Mouse (Mus musculus) stomach, embryonic 15.5 days (tissue): ENCODE data around the gene Slamf1. TPM values are rescaled to one million over a fixed set of nuclear protein-coding genes. Genes with fewer than 3 reads are reported as not detected.
"Not testable (repeated sequence)": the region's sequence is repeated elsewhere in the genome, so short reads cannot be mapped to it uniquely, and the experiment has no call there.

Experiments used
- ATAC-seq: fragments of 200-750 bp; cut with Nextera tagmentation; 2 replicates; pipeline ENCODE4 v1.8.0; 2017; ENCODE audit warnings: low read depth, moderate number of reproducible peaks, moderate TSS enrichment; ENCODE audit not compliant: insufficient read depth, low FRiP score
- H3K27ac ChIP-seq: fragments of 300-500 bp; sonication (generic); 2 replicates; pipeline ENCODE4 v1.5.1; 2015; ENCODE audit warnings: mild to moderate bottlenecking, inconsistent platforms
- H3K27me3 ChIP-seq: fragments of 300-500 bp; sonication (generic); replicated peaks from 2 replicates; pipeline ENCODE4 v1.6.1; 2015; ENCODE audit warnings: inconsistent platforms
- H3K36me3 ChIP-seq: fragments of 300-500 bp; sonication (generic); 2 replicates; pipeline ENCODE4 v1.6.1; 2015; ENCODE audit warnings: inconsistent platforms
- H3K4me1 ChIP-seq: fragments of 300-500 bp; sonication (generic); 2 replicates; pipeline ENCODE4 v1.6.1; 2015; ENCODE audit warnings: inconsistent platforms
- H3K4me2 ChIP-seq: fragments of 300-500 bp; sonication (generic); 2 replicates; pipeline ENCODE4 v1.6.1; 2015; ENCODE audit warnings: mild to moderate bottlenecking, inconsistent platforms
- H3K4me3 ChIP-seq: fragments of 300-500 bp; sonication (generic); replicated peaks from 2 replicates; pipeline ENCODE4 v1.5.1; 2015; ENCODE audit warnings: inconsistent platforms
- H3K9ac ChIP-seq: fragments of 300-500 bp; sonication (generic); 2 replicates; pipeline ENCODE4 v1.6.1; 2015; ENCODE audit warnings: inconsistent platforms
- H3K9me3 ChIP-seq: fragments of 300-500 bp; sonication (generic); 2 replicates; pipeline ENCODE4 v1.6.1; 2016; ENCODE audit warnings: inconsistent platforms
- WGBS: fragments of 180-500 bp; shearing (Covaris S2); methylation state at CpG from one replicate; pipeline ENCODE4 v1.1.7; 2015; 5-methylcytosine and 5-hydroxymethylcytosine counted together
- polyA plus RNA-seq: library from polyadenylated mRNA; unstranded; fragments of >200 nt; fragmentation: Nextera tagmentation; extraction: Ambion mirVana; gene quantifications from 2 replicates; pipeline ENCODE4 v1.2.1, GENCODE M21; 2015

Gene Slamf1
- polyA plus RNA-seq, 1 experiment from 2014 or later: 0.31 TPM

DNA sequence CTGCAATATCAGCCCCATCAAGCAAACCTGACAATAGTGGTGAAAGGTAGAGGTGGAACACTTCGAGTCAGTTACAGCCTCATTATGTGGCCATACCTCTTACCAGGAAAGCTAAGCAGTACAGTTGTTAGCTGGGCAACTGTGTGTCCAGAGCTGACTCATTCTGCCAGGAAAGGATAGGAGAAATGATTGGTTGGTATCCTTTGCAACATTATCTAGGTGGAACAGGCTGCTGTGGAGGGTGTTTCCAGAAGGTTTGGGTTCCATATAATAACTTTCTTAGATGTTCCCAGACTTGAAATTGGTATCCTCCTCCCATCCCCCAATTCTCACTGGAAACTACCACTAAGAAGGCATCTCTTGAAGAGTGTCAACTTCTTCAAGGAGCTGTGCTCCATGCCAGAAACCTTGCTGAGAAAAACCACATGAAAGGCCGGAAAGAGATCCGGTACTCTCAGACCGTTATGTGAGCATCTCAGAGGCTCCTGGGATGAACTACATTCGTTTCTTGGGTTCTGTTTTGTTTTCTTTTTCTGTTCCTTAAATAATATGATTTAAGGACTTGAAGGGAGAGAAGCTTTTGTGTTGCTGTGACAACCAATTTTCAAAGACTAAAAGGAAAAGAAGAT is 15.5 kb downstream of the Slamf1 start:
- WGBS: 80% methylated on average over 5 of the region's 5 CpGs
- H3K9me3 ChIP-seq: no peaks in the 10 kb centered on the region

GRCm38 (mm10) chr1:171785871-171786270 is 18.9 kb downstream of the Slamf1 start:
- Histone ChIP-seq H3K4me2 (no peak overlapping the region), H3K4me1 (no peaks in the 10 kb centered on the region), H3K27ac (no peak overlapping the region), H3K9ac (no peak overlapping the region), H3K4me3 (no peak overlapping the region), H3K27me3 (no peaks in the 10 kb centered on the region), H3K9me3 (no peaks in the 10 kb centered on the region), H3K36me3 (no peaks in the 10 kb centered on the region)
- ATAC-seq: no peak
- WGBS: 78% methylated on average over 1 of the region's 1 CpGs

More for the DNA sequence above, 15.5 kb downstream of the Slamf1 start:
- no peak for ATAC-seq
- Histone ChIP-seq H3K27me3 (no peaks in the 10 kb centered on the region), H3K4me2 (no peak overlapping the region), H3K36me3 (no peaks in the 10 kb centered on the region), H3K4me3 (no peak overlapping the region), H3K4me1 (no peaks in the 10 kb centered on the region), H3K27ac (no peak overlapping the region), H3K9ac (no peak overlapping the region)

DNA sequence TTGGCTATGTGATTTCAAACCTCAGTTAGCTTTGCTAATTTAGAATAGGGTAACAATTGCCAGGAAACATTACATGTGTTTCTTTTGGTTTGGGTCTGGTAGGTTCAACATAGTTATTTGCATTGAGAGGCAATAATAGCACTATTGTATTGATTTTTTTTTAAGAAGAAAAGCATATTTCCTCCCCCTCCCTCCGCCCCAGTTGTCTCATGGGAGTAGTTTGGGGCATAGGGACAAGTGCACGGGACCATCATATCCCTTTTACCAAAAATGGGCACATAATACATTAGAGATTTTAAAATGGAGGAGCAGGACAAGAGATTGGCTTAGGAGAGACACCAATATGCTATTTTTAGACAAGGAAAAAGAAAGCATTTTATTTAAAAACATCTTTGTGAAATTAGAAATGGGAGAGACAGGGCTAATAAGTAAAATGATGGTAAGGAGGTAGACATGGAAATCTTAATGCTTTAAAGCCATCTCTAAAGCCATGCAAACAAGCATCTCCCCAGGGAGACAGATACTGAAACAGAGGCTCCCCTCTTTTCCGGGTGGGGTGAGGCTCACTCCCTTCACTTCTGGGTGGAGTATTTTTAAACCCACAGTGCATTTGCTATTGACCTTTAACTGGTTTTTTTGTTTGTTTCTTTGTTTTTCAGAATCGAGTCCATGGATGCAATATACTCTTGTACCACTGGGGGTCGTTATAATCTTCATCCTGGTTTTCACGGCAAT is 20.5 kb downstream of the Slamf1 start:
- ATAC-seq: no peak
- Histone ChIP-seq H3K4me1 (no peaks in the 10 kb centered on the region), H3K27ac (no peak overlapping the region), H3K4me2 (no peak overlapping the region), H3K9ac (no peak overlapping the region), H3K9me3 (no peaks in the 10 kb centered on the region), H3K27me3 (no peaks in the 10 kb centered on the region), H3K36me3 (no peaks in the 10 kb centered on the region), H3K4me3 (no peak overlapping the region)
- 67% methylated on average over 6 of the region's 6 CpGs for WGBS

- Histone ChIP-seq H3K4me3 (no peak overlapping the region), H3K27me3 (no peaks in the 10 kb centered on the region), H3K9ac (no peak overlapping the region), H3K27ac (no peak overlapping the region), H3K9me3 (no peaks in the 10 kb centered on the region), H3K36me3 (no peaks in the 10 kb centered on the region), H3K4me1 (no peaks in the 10 kb centered on the region), H3K4me2 (no peak overlapping the region)
- no peak for ATAC-seq
- WGBS: 58% methylated on average over 12 of the region's 12 CpGs
Observed at GRCm38 (mm10) chr1:171788461-171789283, 21.7 kb downstream of the Slamf1 start.

- H3K27ac ChIP-seq: no peak overlapping the region
- no peaks in the 10 kb centered on the region for H3K36me3 ChIP-seq
- H3K9ac ChIP-seq: no peak overlapping the region
- no peak overlapping the region for H3K4me2 ChIP-seq
- no peaks in the 10 kb centered on the region for H3K27me3 ChIP-seq
- 84% methylated on average over 3 of the region's 3 CpGs for WGBS
- no peak overlapping the region for H3K4me3 ChIP-seq
- no peaks in the 10 kb centered on the region for H3K4me1 ChIP-seq
- ATAC-seq: no peak
- no peaks in the 10 kb centered on the region for H3K9me3 ChIP-seq
Observed at GRCm38 (mm10) chr1:171789407-171789806, 22.5 kb downstream of the Slamf1 start.

- H3K4me1 ChIP-seq: no peaks in the 10 kb centered on the region
- no peak overlapping the region for H3K9ac ChIP-seq
- no peak overlapping the region for H3K4me3 ChIP-seq
- whole genome bisulfite sequencing: 89% methylated on average over 3 of the region's 3 CpGs
- no peaks in the 10 kb centered on the region for H3K9me3 ChIP-seq
- no peaks in the 10 kb centered on the region for H3K27me3 ChIP-seq
- no peak overlapping the region for H3K4me2 ChIP-seq
- H3K36me3 ChIP-seq: no peaks in the 10 kb centered on the region
- no peak for ATAC-seq
- H3K27ac ChIP-seq: no peak overlapping the region
Observed at GRCm38 (mm10) chr1:171791491-171791890, 24.6 kb downstream of the Slamf1 start.

GRCm38 (mm10) chr1:171796185-171796584 is 29.3 kb downstream of the Slamf1 start:
- Histone ChIP-seq H3K9ac (no peak overlapping the region), H3K27ac (no peak overlapping the region), H3K36me3 (no peaks in the 10 kb centered on the region), H3K4me1 (no peaks in the 10 kb centered on the region), H3K9me3 (no peaks in the 10 kb centered on the region), H3K4me2 (no peak overlapping the region), H3K27me3 (no peaks in the 10 kb centered on the region), H3K4me3 (no peak overlapping the region)
- ATAC-seq: no peak
- 48% methylated on average over 2 of the region's 2 CpGs for WGBS

GRCm38 (mm10) chr1:171797840-171798239 is 30.9 kb downstream of the Slamf1 start:
- ATAC-seq: no peak
- Histone ChIP-seq H3K4me2 (no peak overlapping the region), H3K27ac (no peak overlapping the region), H3K9me3 (no peaks in the 10 kb centered on the region), H3K36me3 (no peaks in the 10 kb centered on the region), H3K4me3 (no peak overlapping the region), H3K9ac (no peak overlapping the region), H3K4me1 (no peaks in the 10 kb centered on the region), H3K27me3 (no peaks in the 10 kb centered on the region)
- WGBS: 62% methylated on average over 1 of the region's 1 CpGs

DNA sequence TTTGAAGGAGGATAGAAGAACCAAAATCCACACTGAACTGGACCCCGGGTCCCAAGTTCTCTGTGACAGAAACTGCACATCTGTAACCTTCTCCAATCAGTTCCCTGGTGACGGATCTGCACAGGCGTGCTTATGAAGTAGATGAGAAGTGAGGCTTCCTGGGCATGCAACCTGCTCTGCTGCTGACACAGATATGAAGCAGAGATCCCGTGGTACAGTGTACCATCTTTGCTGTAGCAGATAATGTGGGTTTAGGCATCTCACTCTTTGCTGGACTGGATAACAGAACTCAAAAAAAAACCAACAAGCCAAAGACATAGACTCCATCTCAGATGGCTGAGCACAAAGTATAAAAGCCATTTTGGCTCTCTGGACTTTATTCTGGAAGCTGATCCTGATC is 32.7 kb downstream of the Slamf1 start:
- WGBS: 82% methylated on average over 4 of the region's 4 CpGs
- ATAC-seq: no peak

DNA sequence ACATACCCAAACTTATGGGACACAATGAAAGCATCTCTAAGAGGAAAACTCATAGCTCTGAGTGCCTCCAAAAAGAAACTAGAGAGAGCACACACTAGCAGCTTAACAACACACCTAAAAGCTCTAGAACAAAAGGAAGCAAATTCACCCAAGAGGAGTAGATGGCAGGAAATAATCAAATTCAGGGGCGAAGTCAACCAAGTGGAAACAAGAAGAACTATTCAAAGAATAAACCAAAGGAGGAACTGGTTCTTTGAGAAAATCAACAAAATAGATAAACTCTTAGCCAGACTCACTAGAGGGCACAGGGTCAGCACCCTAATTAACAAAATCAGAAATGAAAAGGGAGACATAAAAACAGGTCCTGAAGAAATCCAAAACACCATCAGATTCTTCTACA is 44.1 kb downstream of the Slamf1 start:
- not testable (repeated sequence) for H3K9ac ChIP-seq, ATAC-seq, H3K9me3 ChIP-seq, H3K27ac ChIP-seq, H3K36me3 ChIP-seq, H3K4me2 ChIP-seq, H3K4me3 ChIP-seq, H3K27me3 ChIP-seq, H3K4me1 ChIP-seq
- 85% methylated on average over 1 of the region's 1 CpGs for WGBS

More for the DNA sequence above, 32.7 kb downstream of the Slamf1 start:
- no peak overlapping the region for H3K9ac ChIP-seq
- H3K4me1 ChIP-seq: no peaks in the 10 kb centered on the region
- no peaks in the 10 kb centered on the region for H3K36me3 ChIP-seq
- no peaks in the 10 kb centered on the region for H3K27me3 ChIP-seq
- no peak overlapping the region for H3K4me3 ChIP-seq
- H3K9me3 ChIP-seq: no peaks in the 10 kb centered on the region
- no peak overlapping the region for H3K27ac ChIP-seq
- H3K4me2 ChIP-seq: no peak overlapping the region

DNA sequence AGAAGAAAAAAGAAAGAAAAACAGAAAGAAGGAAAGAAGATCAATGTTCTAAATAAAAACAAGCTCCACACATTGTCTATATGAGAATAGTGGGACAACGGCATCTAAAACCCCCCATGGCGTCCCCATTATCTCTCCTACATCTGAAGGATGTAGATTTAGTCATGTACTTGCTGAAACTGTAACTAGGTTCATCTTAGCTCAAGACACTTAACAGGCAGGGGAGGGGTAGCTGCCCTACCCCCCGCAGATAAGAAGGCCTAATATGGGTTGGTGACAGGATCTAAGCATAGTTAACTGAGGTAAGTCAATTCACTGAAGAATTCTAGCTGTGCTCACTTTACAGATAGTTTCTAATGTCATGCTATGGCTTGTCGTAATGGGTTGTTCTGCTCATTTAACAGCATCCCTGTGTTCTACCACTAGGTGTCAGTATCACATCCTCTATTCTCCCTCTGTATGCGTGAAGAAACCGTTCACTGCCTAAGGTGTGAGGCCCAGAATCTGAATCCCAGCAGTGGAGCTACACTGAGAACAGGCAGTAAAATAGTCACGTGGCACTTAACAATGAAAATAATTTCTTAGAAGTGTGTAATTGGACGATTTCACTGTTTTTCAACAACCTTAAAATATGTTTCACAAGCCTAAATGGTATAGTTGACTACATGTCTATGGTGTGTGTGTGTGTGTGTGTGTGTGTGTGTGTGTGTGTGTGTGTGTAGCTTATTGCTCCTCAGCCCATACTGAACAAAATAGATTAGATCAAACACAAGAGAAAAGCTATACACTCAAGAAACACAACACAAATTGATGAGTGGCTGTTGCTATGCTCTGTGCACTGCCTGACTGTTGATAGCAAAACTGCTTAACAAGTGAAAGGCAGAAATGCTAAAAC is 48.9 kb downstream of the Slamf1 start:
- whole genome bisulfite sequencing: 9% methylated on average over 8 of the region's 8 CpGs
- Histone ChIP-seq H3K36me3 (no peaks in the 10 kb centered on the region), H3K4me2 (no peak overlapping the region), H3K4me3 (no peak overlapping the region), H3K9me3 (no peaks in the 10 kb centered on the region), H3K27me3 (no peaks in the 10 kb centered on the region), H3K9ac (no peak overlapping the region), H3K4me1 (no peaks in the 10 kb centered on the region), H3K27ac (no peak overlapping the region)
- ATAC-seq: peak; percentile 72
